Mouse (Mus musculus) midbrain, embryonic 11.5 days (tissue): ENCODE results near the gene Cfap300. TPM values are rescaled to one million over a fixed set of nuclear protein-coding genes. Genes with fewer than 3 reads are reported as not detected.

Experiments
- ATAC-seq: fragments of 200-750 bp; cut with Nextera tagmentation; 2 replicates; pipeline ENCODE4 v1.8.0; 2017; ENCODE audit warnings: moderate TSS enrichment, moderate library complexity; ENCODE audit not compliant: low FRiP score
- DNase-seq: peaks from one replicate; pipeline ENCODE4 v3.0.0; 2015; ENCODE audit warnings: low spot score; ENCODE audit errors: missing footprints
- H3K27ac ChIP-seq: fragments of 300-500 bp; sonication (generic); 2 replicates; pipeline ENCODE4 v1.5.1; 2014; ENCODE audit warnings: low read depth, low read length
- H3K27me3 ChIP-seq: fragments of 300-500 bp; sonication (generic); 2 replicates; pipeline ENCODE4 v1.6.1; 2014; ENCODE audit warnings: mild to moderate bottlenecking, low read length, moderate library complexity, mixed read lengths; ENCODE audit not compliant: control insufficient read depth, insufficient read depth
- H3K36me3 ChIP-seq: fragments of 300-500 bp; sonication (generic); 2 replicates; pipeline ENCODE4 v1.6.1; 2014; ENCODE audit warnings: mild to moderate bottlenecking, low read length, moderate library complexity, mixed read lengths; ENCODE audit not compliant: control insufficient read depth, insufficient read depth
- H3K4me1 ChIP-seq: fragments of 300-500 bp; sonication (generic); 2 replicates; pipeline ENCODE4 v1.6.1; 2014; ENCODE audit warnings: low read length; ENCODE audit not compliant: control insufficient read depth, insufficient read depth
- H3K4me2 ChIP-seq: fragments of 300-500 bp; sonication (generic); 2 replicates; pipeline ENCODE4 v1.6.1; 2014; ENCODE audit warnings: mild to moderate bottlenecking, moderate library complexity
- H3K4me3 ChIP-seq: fragments of 300-500 bp; sonication (generic); 2 replicates; pipeline ENCODE4 v1.5.1; 2014; ENCODE audit warnings: low read depth, low read length
- H3K9ac ChIP-seq: fragments of 300-500 bp; sonication (generic); 2 replicates; pipeline ENCODE4 v1.6.1; 2014; ENCODE audit warnings: low read length
- H3K9me3 ChIP-seq: fragments of 300-500 bp; sonication (generic); 2 replicates; pipeline ENCODE4 v1.6.1; 2016; ENCODE audit warnings: low read length; ENCODE audit not compliant: control insufficient read depth
- WGBS: fragments of 180-500 bp; shearing (Covaris S2); extraction: QIAGEN DNeasy Blood & Tissue Kit; methylation state at CpG from one replicate; pipeline ENCODE4 v1.1.7; 2014; 5-methylcytosine and 5-hydroxymethylcytosine counted together
- polyA plus RNA-seq: library from polyadenylated mRNA; unstranded; fragments of >200 nt; fragmentation: Nextera tagmentation; extraction: Ambion mirVana; gene quantifications from 2 replicates; pipeline ENCODE4 v1.2.1, GENCODE M21; 2014

The Cfap300 gene
- polyA plus RNA-seq, 1 experiment from 2014 or later = 20.7 TPM

DNA sequence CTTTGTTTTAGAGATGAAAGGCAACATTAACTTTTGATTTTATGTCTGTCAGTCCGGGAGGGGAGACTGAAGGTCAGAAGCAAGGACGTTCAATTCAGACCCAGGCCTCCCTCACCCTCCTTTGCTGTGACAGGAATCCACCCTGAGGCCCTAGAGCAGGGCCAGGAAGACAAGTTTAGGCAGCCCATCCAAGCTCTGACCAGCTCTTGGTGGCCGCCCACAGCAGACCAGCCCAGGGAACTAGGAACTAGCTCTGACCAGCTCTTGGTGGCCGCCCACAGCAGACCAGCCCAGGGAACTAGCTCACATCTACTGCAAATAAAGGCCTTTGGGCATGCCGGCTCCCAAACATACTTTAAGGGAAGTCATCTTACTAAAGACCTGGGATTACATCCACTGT, 65.0 kb downstream of the Cfap300 start:
- H3K27me3 ChIP-seq = no peaks in the 10 kb centered on the region
- no peaks in the 10 kb centered on the region for H3K4me1 ChIP-seq
- no peak overlapping the region for H3K27ac ChIP-seq
- no peaks in the 10 kb centered on the region for H3K9me3 ChIP-seq
- H3K4me3 ChIP-seq = no peak overlapping the region
- no peak overlapping the region for H3K4me2 ChIP-seq
- WGBS = 88% methylated on average over 5 of the region's 5 CpGs
- no peak overlapping the region for H3K9ac ChIP-seq
- DNase-seq = no peak
- ATAC-seq = no peak
- peaks cover 3% of the 10 kb centered on the region; the same call in 1 of the 2 replicates for H3K36me3 ChIP-seq

DNA sequence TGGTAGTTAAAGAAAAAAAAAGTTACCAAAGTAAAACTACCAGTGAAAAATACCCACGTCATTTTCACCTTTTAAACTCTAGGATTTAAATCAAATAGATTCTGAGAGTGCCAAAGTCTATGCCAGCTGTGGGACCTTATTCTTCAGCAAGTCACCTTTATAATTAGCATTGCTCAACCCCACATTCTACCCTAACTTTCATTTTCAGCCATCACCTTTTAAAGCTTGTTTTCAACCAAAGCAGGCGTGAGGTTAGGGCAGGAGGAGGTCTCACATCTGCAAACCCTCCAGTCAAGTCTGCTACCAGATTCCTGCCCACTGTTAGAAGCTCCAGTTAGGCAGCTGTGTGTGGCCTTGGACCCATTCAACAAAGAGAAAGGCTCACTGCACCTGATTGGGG, 70.6 kb downstream of the Cfap300 start:
- Histone ChIP-seq H3K4me3 (no peak overlapping the region), H3K4me1 (peaks cover 11% of the 10 kb centered on the region), H3K27me3 (no peaks in the 10 kb centered on the region), H3K9me3 (no peaks in the 10 kb centered on the region), H3K36me3 (peaks cover 3% of the 10 kb centered on the region; the same call in 1 of the 2 replicates), H3K4me2 (no peak overlapping the region), H3K27ac (no peak overlapping the region), H3K9ac (no peak overlapping the region)
- WGBS = 89% methylated on average over 2 of the region's 2 CpGs
- DNase-seq (no peak), ATAC-seq (no peak)

Other genes starting within 250 kb of the Cfap300 start
- 42.4 and 47.0 TPM in 2 replicates for gene Birc2, start 205.8 kb downstream of the Cfap300 start, polyA plus RNA-seq
- 3.9 and 4.2 TPM in 2 replicates for gene Birc3, start 169.6 kb downstream of the Cfap300 start, polyA plus RNA-seq
- gene Yap1, start 38.2 kb downstream of the Cfap300 start, polyA plus RNA-seq = 22.1 and 25.0 TPM in 2 replicates
- gene Cep126, start 91.5 kb upstream of the Cfap300 start, polyA plus RNA-seq = 4.5 and 6.0 TPM in 2 replicates